Mouse (Mus musculus) MEL (cell line): ENCODE results near the gene Olfr49. TPM values are rescaled to one million over a fixed set of nuclear protein-coding genes. Genes with fewer than 3 reads are reported as not detected.

Experiments
- DNase-seq: peaks from one replicate; pipeline ENCODE4 v3.0.0; 2011; ENCODE audit warnings: low read depth, low spot score
- H3K27ac ChIP-seq: 2 replicates; pipeline ENCODE4 v1.5.1; 2012; ENCODE audit warnings: low read depth, mild to moderate bottlenecking, control low read depth, low read length, moderate library complexity; ENCODE audit not compliant: control insufficient read depth
- H3K27me3 ChIP-seq, 2 experiments: fragments of 150-350 bp in 1 of 2; sonication (generic) in 1 of 2; 2 replicates each; pipeline ENCODE4 v1.6.1; 2012; ENCODE audit warnings: low read length in 2 of 2, mild to moderate bottlenecking in 2 of 2, improper control_type of control experiment in 1 of 2, moderate library complexity in 1 of 2; ENCODE audit not compliant: insufficient read depth in 2 of 2, control insufficient read depth in 1 of 2
- H3K36me3 ChIP-seq, 2 experiments: 2 replicates each; pipeline ENCODE4 v1.6.1; 2012 to 2014; ENCODE audit warnings: low read length in 2 of 2, improper control_type of control experiment in 1 of 2, inconsistent platforms in 1 of 2, mild to moderate bottlenecking in 1 of 2; ENCODE audit not compliant: insufficient read depth in 2 of 2, control insufficient read depth in 1 of 2
- H3K4me1 ChIP-seq, 2 experiments: fragments of 150-350 bp in 1 of 2; sonication (generic) in 1 of 2; 2 replicates each; pipeline ENCODE4 v1.6.1; 2012; ENCODE audit warnings: low read length in 2 of 2, improper control_type of control experiment in 1 of 2, mild to moderate bottlenecking in 1 of 2; ENCODE audit not compliant: insufficient read depth in 2 of 2, control insufficient read depth in 1 of 2
- H3K4me3 ChIP-seq, 2 experiments: fragments of 150-350 bp in 1 of 2; sonication (generic) in 1 of 2; 2 replicates each; pipeline ENCODE4 v1.5.1; 2012; ENCODE audit warnings: low read depth in 2 of 2, low read length in 2 of 2, mild to moderate bottlenecking in 2 of 2, moderate library complexity in 2 of 2, control low read depth in 1 of 2, improper control_type of control experiment in 1 of 2; ENCODE audit not compliant: control insufficient read depth in 1 of 2, insufficient read depth in 1 of 2
- H3K79me2 ChIP-seq: 2 replicates; pipeline ENCODE4 v1.6.1; 2012; ENCODE audit warnings: mild to moderate bottlenecking, low read length, moderate library complexity; ENCODE audit not compliant: control insufficient read depth, poor library complexity, insufficient read depth
- H3K9ac ChIP-seq: 2 replicates; pipeline ENCODE4 v1.6.1; 2012; ENCODE audit warnings: low read depth, mild to moderate bottlenecking, control low read depth, low read length, moderate library complexity; ENCODE audit not compliant: control insufficient read depth, poor library complexity, severe bottlenecking
- H3K9me3 ChIP-seq: fragments of 150-350 bp; sonication (generic); replicated peaks from 2 replicates; pipeline ENCODE4 v1.6.1; 2012; ENCODE audit warnings: mild to moderate bottlenecking, low read length, improper control_type of control experiment, moderate library complexity; ENCODE audit not compliant: insufficient read depth
- BHLHE40 ChIP-seq: IDR thresholded peaks from 2 replicates; pipeline ENCODE4 v1.6.1; 2012; ENCODE audit warnings: low read depth, mild to moderate bottlenecking, inconsistent platforms, low read length, improper control_type of control experiment, borderline replicate concordance
- CHD1 ChIP-seq: IDR thresholded peaks from 2 replicates; pipeline ENCODE4 v1.6.1; 2012; ENCODE audit warnings: low read depth, mild to moderate bottlenecking, inconsistent platforms, low read length, improper control_type of control experiment
- CHD2 ChIP-seq: IDR thresholded peaks from 2 replicates; pipeline ENCODE4 v1.6.1; 2011; ENCODE audit warnings: low read length, improper control_type of control experiment
- EP300 ChIP-seq, 2 experiments: IDR thresholded peaks; 2 replicates each; pipeline ENCODE4 v1.6.1; 2011; ENCODE audit warnings: improper control_type of control experiment in 2 of 2, low read length in 2 of 2, low read depth in 1 of 2, mild to moderate bottlenecking in 1 of 2
- ETS1 ChIP-seq: IDR thresholded peaks from 2 replicates; pipeline ENCODE4 v1.6.1; 2012; ENCODE audit warnings: low read depth, mild to moderate bottlenecking, inconsistent platforms, low read length, improper control_type of control experiment, moderate library complexity
- KAT2A ChIP-seq: conservative IDR thresholded peaks from 2 replicates; pipeline ENCODE4 v1.6.1; 2012; ENCODE audit warnings: low read depth, low read length, improper control_type of control experiment, inconsistent platforms
- MAZ ChIP-seq: IDR thresholded peaks from 2 replicates; pipeline ENCODE4 v1.6.1; 2012; ENCODE audit warnings: low read depth, mild to moderate bottlenecking, inconsistent platforms, low read length, improper control_type of control experiment
- NELFE ChIP-seq: IDR thresholded peaks from 2 replicates; pipeline ENCODE4 v1.6.1; 2011; ENCODE audit warnings: low read depth, low read length, improper control_type of control experiment
- NRF1 ChIP-seq: IDR thresholded peaks from 2 replicates; pipeline ENCODE4 v1.6.1; 2014; ENCODE audit warnings: low read depth, mild to moderate bottlenecking, inconsistent platforms, low read length, improper control_type of control experiment, moderate library complexity; ENCODE audit not compliant: poor library complexity, insufficient read depth, severe bottlenecking
- POLR2A ChIP-seq, 2 experiments: IDR thresholded peaks; 2 replicates each; pipeline ENCODE4 v1.6.1; 2011 to 2012; ENCODE audit warnings: low read length in 2 of 2, mild to moderate bottlenecking in 2 of 2, control low read depth in 1 of 2, improper control_type of control experiment in 1 of 2, low read depth in 1 of 2, moderate library complexity in 1 of 2; ENCODE audit not compliant: control insufficient read depth in 1 of 2, insufficient read depth in 1 of 2, poor library complexity in 1 of 2
- POLR2AphosphoS5 ChIP-seq: IDR thresholded peaks from 2 replicates; pipeline ENCODE4 v1.6.1; 2012; ENCODE audit warnings: low read depth, borderline replicate concordance, mild to moderate bottlenecking, inconsistent platforms, low read length, moderate library complexity, mixed read lengths
- RAD21 ChIP-seq: IDR thresholded peaks from 2 replicates; pipeline ENCODE4 v1.6.1; 2011; ENCODE audit warnings: mild to moderate bottlenecking, low read depth, low read length, improper control_type of control experiment
- TBP ChIP-seq: IDR thresholded peaks from 2 replicates; pipeline ENCODE4 v1.8.0; 2011; ENCODE audit warnings: low read depth, low read length, improper control_type of control experiment
- USF2 ChIP-seq, 2 experiments: IDR thresholded peaks; 2 replicates each; pipeline ENCODE4 v1.6.1; 2011 to 2012; ENCODE audit warnings: improper control_type of control experiment in 2 of 2, low read length in 2 of 2, borderline replicate concordance in 1 of 2, inconsistent platforms in 1 of 2, low read depth in 1 of 2, mild to moderate bottlenecking in 1 of 2; ENCODE audit not compliant: insufficient read depth in 1 of 2
- ZC3H11A ChIP-seq: IDR thresholded peaks from 2 replicates; pipeline ENCODE4 v1.6.1; 2012; ENCODE audit warnings: low read depth, mild to moderate bottlenecking, inconsistent platforms, low read length, improper control_type of control experiment
- ZKSCAN1 ChIP-seq: IDR thresholded peaks from 2 replicates; pipeline ENCODE4 v1.6.1; 2012; ENCODE audit warnings: low read depth, mild to moderate bottlenecking, inconsistent platforms, low read length, improper control_type of control experiment, moderate library complexity
- polyA plus RNA-seq, 2 experiments: library from polyadenylated mRNA; stranded (reverse) in 1 of 2; unstranded in 1 of 2; fragments of >175 nt in 1 of 2; fragments of >200 nt in 1 of 2; gene quantifications; 2 replicates each; pipeline versions ENCODE4 v1.2.1 to v1.2.4; 2012; ENCODE audit warnings: low replicate concordance in 2 of 2, low read depth in 1 of 2; ENCODE audit not compliant: insufficient read length in 2 of 2, insufficient read depth in 1 of 2, missing spikeins in 1 of 2
- total RNA-seq: library from RNA; depleted of rRNA; stranded (reverse); fragments of 300-350 nt; gene quantifications from 2 replicates; pipeline ENCODE4 v1.2.3, GENCODE M21; 2012

The Olfr49 gene
- total and polyA plus RNA-seq, 3 experiments = not detected

DNA sequence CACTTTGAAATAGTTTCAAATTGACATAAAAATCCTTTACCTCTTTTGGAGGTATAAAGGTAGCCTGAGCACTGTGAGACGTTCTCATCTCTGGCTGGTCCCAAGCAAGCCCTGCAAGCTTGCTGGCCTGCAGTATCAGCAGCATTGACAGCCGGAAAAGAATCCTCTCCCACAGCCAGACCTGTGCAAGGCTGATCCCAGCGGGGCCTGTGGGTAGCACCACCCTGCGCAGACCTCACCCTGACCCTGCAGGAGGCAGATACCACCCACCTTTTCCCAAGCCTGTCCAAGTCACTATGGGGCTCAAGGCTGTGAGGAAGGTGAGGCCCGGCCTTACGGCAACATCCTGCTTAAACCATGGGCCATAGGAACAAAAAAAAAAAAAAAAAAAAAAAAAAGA, 18.8 kb downstream of the Olfr49 start (continued):
- TF ChIP-seq MAZ (no peak), POLR2A (IDR thresholded peaks at IDR 0.05; ENCODE audit: control insufficient read depth in 1 of 2, insufficient read depth in 1 of 2, low read depth in 1 of 2, low read length in 2 of 2, poor library complexity in 1 of 2) (no peak), KAT2A (no peak)

DNA sequence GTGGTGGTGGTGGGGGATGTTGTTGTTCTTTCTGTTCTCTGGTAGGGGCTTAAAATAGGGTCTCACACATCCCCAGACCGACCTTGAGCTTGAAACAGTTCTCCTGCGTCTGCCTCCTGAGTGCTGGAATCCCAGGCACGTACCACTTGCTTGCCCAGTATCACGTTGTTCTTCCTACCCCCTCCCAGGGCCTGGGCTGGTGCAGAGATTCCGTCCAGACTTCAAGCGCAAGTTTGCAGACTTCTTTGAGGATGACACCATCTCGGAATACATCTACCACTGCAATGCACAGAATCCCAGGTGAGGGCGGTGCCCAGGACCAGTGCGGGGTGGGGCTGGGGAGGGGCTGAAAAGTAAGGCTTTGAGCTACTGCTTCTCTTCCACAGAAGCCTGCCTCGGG, 19.6 kb downstream of the Olfr49 start:
- Histone ChIP-seq H3K79me2 (no peaks in the 10 kb centered on the region), H3K27ac (no peak overlapping the region), H3K4me1 (peaks cover 0 to 8% of the 10 kb centered on the region in 2 experiments; a peak in 3 of 4 replicates), H3K36me3 (peaks cover 0 to 2% of the 10 kb centered on the region in 2 experiments; a peak in 2 of 4 replicates), H3K27me3 (no peaks in the 10 kb centered on the region), H3K4me3 (no peak overlapping the region), H3K9ac (no peak overlapping the region), H3K9me3 (no peaks in the 10 kb centered on the region)
- no peak for DNase-seq
- TF ChIP-seq NELFE = no peak
- TF ChIP-seq ETS1 = no peak
- no peak for TF ChIP-seq POLR2AphosphoS5
- no peak for TF ChIP-seq USF2 (IDR thresholded peaks at IDR 0.05; ENCODE audit: borderline replicate concordance in 1 of 2, insufficient read depth in 1 of 2, low read depth in 1 of 2, low read length in 2 of 2)
- TF ChIP-seq ZKSCAN1 = no peak
- TF ChIP-seq ZC3H11A = no peak
- no peak for TF ChIP-seq CHD2
- no peak for TF ChIP-seq RAD21
- no peak for TF ChIP-seq EP300 (IDR thresholded peaks at IDR 0.05; ENCODE audit: low read depth in 1 of 2, low read length in 2 of 2)

DNA sequence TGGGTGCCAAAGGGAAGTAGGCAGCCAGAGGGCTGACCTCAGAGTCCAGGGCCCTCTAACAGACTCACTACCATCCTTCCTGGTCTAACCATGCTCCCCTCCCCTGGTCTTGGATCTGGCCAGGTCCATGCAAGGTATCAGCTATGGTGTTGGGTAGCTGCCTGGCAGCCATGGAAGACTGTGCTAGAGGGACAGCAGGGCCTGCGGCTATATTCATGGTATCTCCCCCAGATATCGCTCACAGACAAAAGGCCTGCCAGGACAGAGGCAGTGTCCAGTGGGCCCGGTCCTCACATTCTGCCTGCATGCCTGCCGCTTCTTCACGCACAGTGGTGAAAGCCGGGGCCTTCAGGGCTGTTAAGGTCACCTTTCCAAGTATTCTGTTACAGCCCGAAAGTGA, 20.5 kb downstream of the Olfr49 start:
- H3K27me3 ChIP-seq = no peaks in the 10 kb centered on the region
- no peak overlapping the region for H3K9ac ChIP-seq
- TF ChIP-seq CHD1 = no peak
- no peak for TF ChIP-seq TBP
- no peak for TF ChIP-seq NRF1
- no peak for TF ChIP-seq BHLHE40
- TF ChIP-seq, all 39 proteins: peak for 0
- Histone ChIP-seq H3K9me3 (no peaks in the 10 kb centered on the region), H3K79me2 (no peaks in the 10 kb centered on the region; the same call in 1 of the 2 replicates), H3K36me3 (peaks cover 0 to 6% of the 10 kb centered on the region in 2 experiments; a peak in 2 of 4 replicates), H3K4me3 (no peak overlapping the region), H3K4me1 (peaks cover 3 to 13% of the 10 kb centered on the region in 2 experiments), H3K27ac (no peak overlapping the region)
- DNase-seq = no peak
